Mouse (Mus musculus) erythroblast, adult 5-6 weeks (primary cell): ENCODE measurements around the gene Gm15056. TPM values are rescaled to one million over a fixed set of nuclear protein-coding genes. Genes with fewer than 3 reads are reported as not detected.

Experiments used
- ATAC-seq: replicated peaks from 2 replicates; pipeline ENCODE4 v1.8.0; 2016; ENCODE audit warnings: moderate number of reproducible peaks, mild to moderate bottlenecking, moderate TSS enrichment, inconsistent platforms; ENCODE audit not compliant: poor library complexity, low FRiP score, severe bottlenecking
- total RNA-seq, 2 experiments: library from RNA; stranded (forward) in 1 of 2; stranded (reverse) in 1 of 2; fragments of 150-400 nt in 1 of 2; fragments of 200-764, 138-1000 nt in 1 of 2; gene quantifications; 2 replicates each; pipeline versions ENCODE4 v1.2.3 to v1.2.4; 2015 to 2017; ENCODE audit warnings: low replicate concordance in 2 of 2

Gm15056 gene
- total RNA-seq (2015; ENCODE audit: low replicate concordance) (not detected in 2 replicates), total RNA-seq (2017; ENCODE audit: low replicate concordance) (not detected in 2 replicates)

- ATAC-seq: no peak
These were observed at the start of gene Gm15056 for GRCm38 (mm10) chr8:20902527-20902926. Gm15056 (minus strand) TSS chr8:20902627.

GRCm38 (mm10) chr8:20944610-20945009, 42.2 kb upstream of the Gm15056 start, which contains the start of gene AY761185:
AY761185 (minus strand) TSS chr8:20944710.
- ATAC-seq: no peak

- ATAC-seq: no peak
These were observed 19.5 kb upstream of the Gm15056 start, which contains the start of gene Gm6040 for GRCm38 (mm10) chr8:20921971-20922370. Gm6040 (minus strand) TSS chr8:20922071.

- no peak for ATAC-seq
These were observed 9.9 kb upstream of the Gm15056 start for GRCm38 (mm10) chr8:20912288-20912687.

- ATAC-seq: no peak
These were observed 5.8 kb upstream of the Gm15056 start for GRCm38 (mm10) chr8:20908256-20908655.

- ATAC-seq: no peak
These were observed 4.7 kb upstream of the Gm15056 start for GRCm38 (mm10) chr8:20907119-20907518.

- no peak for ATAC-seq
These were observed 10.1 kb downstream of the Gm15056 start, which contains the start of gene Defb33 for GRCm38 (mm10) chr8:20892369-20892768. Defb33 (plus strand) TSS chr8:20892669.

- no peak for ATAC-seq
These were observed 27.8 kb downstream of the Gm15056 start for GRCm38 (mm10) chr8:20874608-20875007.

Other genes starting within 250 kb of the Gm15056 start
- gene Defb33, start 10.0 kb downstream of the Gm15056 start, total RNA-seq (2015; ENCODE audit: low replicate concordance): not detected in 2 replicates
- gene Defb33, start 10.0 kb downstream of the Gm15056 start, total RNA-seq (2017; ENCODE audit: low replicate concordance): not detected in 2 replicates
- not detected in 2 replicates for gene Gm6040, start 19.4 kb upstream of the Gm15056 start, total RNA-seq (2015; ENCODE audit: low replicate concordance)
- not detected in 2 replicates for gene Gm6040, start 19.4 kb upstream of the Gm15056 start, total RNA-seq (2017; ENCODE audit: low replicate concordance)
- gene AY761185, start 42.1 kb upstream of the Gm15056 start, total RNA-seq (2015; ENCODE audit: low replicate concordance): not detected in 2 replicates
- gene AY761185, start 42.1 kb upstream of the Gm15056 start, total RNA-seq (2017; ENCODE audit: low replicate concordance): not detected in 2 replicates
- not detected in 2 replicates for gene Defa21, start 122.9 kb upstream of the Gm15056 start, total RNA-seq (2015; ENCODE audit: low replicate concordance)
- not detected in 2 replicates for gene Defa21, start 122.9 kb upstream of the Gm15056 start, total RNA-seq (2017; ENCODE audit: low replicate concordance)
- gene Defa23, start 152.4 kb upstream of the Gm15056 start, total RNA-seq (2015; ENCODE audit: low replicate concordance): not detected in 2 replicates
- gene Defa23, start 152.4 kb upstream of the Gm15056 start, total RNA-seq (2017; ENCODE audit: low replicate concordance): not detected in 2 replicates
- gene Defa35, start 162.4 kb upstream of the Gm15056 start, total RNA-seq (2015; ENCODE audit: low replicate concordance): not detected in 2 replicates
- not detected in 2 replicates for gene Defa35, start 162.4 kb upstream of the Gm15056 start, total RNA-seq (2017; ENCODE audit: low replicate concordance)
- gene Defa25, start 181.8 kb upstream of the Gm15056 start, total RNA-seq (2015; ENCODE audit: low replicate concordance): not detected in 2 replicates
- not detected in 2 replicates for gene Defa25, start 181.8 kb upstream of the Gm15056 start, total RNA-seq (2017; ENCODE audit: low replicate concordance)
- gene Gm14851, start 193.4 kb upstream of the Gm15056 start, total RNA-seq (2015; ENCODE audit: low replicate concordance): not detected in 2 replicates
- not detected in 2 replicates for gene Gm14851, start 193.4 kb upstream of the Gm15056 start, total RNA-seq (2017; ENCODE audit: low replicate concordance)
- not detected in 2 replicates for gene Defa30, start 232.0 kb upstream of the Gm15056 start, total RNA-seq (2015; ENCODE audit: low replicate concordance)
- gene Defa30, start 232.0 kb upstream of the Gm15056 start, total RNA-seq (2017; ENCODE audit: low replicate concordance): not detected in 2 replicates